Mouse (Mus musculus) embryo, embryonic 10.5 days (tissue): ENCODE measurements around the gene Pin1rt1.
A peak's percentile ranks its signal among the peaks of the same experiment; 100 is the strongest.

Source experiments
- DNase-seq: peaks from one replicate; pipeline ENCODE4 v3.0.0-alpha.2; 2015; ENCODE audit warnings: low spot score

Gene Pin1rt1

DNA sequence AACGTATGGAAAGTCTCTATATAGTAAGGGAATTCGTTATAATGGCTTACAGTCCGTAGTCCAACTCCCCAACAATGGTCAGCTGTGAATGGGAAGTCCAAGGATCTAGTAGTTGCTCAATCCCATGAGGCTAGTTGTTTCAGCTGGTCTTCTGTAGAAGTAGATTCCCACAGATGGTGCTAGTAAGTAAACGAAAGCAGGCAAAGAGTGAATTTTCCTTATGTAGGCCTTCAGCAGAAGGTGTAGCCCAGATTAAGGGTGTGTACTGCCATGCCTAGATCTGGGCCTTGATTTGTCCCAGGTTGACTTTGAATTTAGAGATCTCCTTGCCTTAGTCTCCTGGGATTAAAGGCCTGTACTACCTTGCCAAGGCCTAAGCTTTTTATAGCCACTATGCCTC is at the start of gene Pin1rt1:
TSS of gene Pin1rt1 (minus strand) at position 101 of the 400 bp plus-strand sequence.
- no peak for DNase-seq

DNA sequence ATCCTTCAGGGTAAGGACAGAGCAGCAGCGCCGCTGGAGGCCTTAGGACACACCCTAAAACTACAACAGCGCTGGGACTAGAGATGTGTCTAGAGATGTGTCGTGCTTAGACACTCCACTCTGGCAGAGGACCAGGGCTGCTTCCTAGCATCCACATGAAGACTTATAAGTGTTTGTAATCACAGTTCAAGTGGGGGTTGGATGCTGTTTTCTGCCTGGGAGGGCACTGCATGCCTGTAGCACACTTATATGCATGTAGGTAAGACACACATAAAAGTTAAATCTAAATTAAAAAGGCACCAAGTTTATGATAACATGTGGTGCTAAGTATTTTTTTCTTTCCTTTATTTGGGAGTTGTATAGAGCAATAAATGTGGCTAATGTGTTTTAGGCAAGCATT is 47.8 kb upstream of the Pin1rt1 start:
- DNase-seq: no peak

DNA sequence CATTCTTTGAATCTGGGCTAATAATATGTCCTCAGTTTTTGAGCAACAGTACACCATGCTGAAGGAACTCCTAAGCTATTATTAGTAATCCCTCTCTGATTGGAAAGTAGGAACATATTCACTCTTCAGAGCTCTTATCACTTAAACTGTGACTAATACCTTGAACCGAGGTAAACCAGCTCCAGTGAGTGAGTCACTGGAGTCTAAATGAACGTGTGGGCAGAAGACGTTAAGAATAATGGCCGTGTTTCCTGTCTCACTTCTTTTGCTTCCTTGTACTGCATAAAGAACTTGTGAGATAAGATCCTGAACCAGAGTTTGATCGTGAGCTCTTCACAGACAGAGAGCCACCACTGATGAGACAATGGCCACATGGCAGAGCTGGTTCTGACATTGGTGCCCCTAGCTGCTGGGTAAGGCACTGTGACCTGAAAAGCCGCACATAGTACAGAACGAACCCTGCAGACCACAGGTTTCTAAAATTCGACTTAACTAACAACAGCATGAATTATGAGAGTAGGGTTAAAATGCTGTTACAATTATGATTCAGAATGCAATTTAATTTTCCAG is 47.0 kb upstream of the Pin1rt1 start:
- DNase-seq: no peak

DNA sequence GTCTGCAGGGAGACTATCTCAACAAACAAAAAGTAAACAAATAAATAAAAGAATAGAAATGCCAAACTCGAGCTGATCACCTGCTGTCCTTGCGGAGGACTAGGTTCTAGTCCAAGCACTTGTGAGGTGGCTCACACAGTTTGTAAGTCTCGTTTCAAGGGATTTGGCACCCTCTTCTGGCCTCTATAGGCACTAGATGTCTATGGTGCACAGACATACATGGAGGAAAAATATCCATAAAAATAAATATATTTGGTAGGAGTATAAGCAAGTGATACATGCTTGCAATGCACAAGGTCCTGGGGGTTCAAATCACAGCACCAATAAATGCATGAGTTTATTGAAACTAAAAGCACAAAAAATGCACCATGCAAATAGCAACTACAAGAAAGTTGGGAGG is 34.4 kb upstream of the Pin1rt1 start:
- peak; percentile 49 for DNase-seq

DNA sequence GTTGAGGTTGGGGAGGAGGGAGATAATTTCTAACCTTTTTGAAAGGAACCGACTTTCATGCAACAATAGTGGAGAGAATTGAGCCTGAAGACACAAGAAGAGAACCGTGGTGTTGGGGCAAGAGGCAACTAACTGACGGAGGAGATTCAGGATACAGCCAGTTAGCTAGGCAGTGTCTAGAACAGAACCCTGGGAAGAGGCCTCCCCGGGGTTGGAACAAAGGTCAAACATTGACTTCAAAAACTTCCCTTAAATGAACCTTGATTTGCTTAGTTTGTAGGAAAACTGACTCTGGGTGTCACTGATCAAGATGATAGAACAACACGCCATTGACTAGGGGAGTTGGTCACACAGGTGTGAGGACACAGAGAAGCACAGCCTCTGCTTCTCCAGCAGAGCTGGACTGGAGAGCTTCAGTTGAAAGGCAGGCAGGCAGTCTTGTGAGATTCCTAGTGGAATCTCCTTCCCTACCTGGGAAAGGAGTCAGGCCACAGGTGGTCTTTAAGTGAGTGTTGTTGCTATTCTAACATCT is 32.5 kb upstream of the Pin1rt1 start:
- no peak for DNase-seq

DNA sequence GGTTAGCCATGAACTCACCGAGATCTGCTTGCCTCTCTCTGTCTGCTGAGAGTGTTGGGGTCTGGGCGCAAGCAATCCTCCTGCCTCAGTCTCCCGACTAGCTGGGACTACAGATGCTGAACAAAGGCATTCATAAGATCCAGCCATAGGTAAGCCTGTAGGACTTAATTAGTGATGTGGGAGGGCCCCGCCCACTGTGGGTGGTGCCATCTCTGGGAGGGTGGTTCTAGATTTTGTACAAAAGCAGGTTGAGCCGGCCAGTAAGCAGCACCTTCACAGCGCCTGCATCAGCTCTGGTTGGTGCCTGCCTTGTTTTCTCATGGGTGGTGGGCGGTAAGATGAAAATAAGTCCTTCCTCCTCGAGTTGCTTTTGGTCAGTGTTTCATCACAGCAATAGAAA is 30.1 kb upstream of the Pin1rt1 start:
- DNase-seq: no peak

DNA sequence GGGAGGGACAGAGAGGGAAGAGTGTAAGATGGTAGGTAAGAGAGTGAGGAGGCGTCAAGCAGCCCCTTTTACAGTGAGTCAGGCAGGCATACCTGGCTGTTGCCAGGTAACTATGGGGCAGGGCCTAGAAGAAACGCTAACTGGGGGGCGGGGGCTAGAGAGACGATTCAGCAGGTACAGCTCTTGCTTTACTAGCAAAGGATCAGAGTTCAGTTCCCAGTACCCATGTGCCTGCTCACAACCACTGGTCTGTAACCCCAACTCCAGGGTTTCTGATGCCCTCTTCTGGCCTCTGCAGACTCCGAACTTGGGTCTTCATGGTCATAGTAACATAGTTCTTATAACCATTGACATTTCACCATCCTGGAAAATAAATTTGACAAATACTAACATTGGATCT is 27.8 kb upstream of the Pin1rt1 start:
- DNase-seq: no peak

DNA sequence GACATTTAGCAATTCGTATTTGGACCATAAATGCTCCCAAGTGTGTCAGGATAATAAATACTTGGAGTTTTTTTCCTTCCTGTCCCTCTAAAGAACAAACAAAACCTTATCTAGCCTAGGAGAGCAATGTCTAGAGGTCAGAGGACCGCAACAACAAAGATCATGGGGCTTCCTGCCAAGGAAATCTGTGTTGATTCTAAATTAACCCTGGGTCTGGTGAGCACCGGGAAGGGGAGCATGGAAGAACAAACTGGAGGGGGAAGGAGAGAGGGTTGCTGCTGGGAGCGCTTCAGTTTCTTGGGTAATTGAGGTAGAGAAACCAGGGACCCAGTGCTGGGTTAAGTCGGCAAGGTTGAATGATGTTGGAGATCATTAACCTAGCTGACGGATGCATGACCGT is 27.0 kb upstream of the Pin1rt1 start:
- DNase-seq: peak; percentile 25

DNA sequence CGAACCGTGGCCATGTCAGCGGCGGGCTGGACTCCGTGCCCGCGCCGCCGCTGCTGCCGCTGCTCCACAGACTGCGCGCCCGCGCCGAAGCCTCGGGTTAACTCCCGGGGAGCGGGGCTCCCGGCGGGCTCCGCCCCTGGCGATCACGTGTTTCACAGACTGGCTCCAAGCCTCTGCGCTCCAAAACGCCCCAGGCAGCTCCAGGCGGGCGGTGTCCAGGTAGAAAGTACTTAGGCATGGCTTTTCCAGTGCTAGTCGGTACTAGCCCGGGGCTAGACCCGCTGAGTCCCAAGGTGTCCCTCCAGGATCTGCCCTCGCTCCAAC is 26.5 kb upstream of the Pin1rt1 start, which contains the start of gene Depdc7:
TSS of gene Depdc7 (minus strand) at position 138 of the 324 bp plus-strand sequence.
- DNase-seq: peak; percentile 87

DNA sequence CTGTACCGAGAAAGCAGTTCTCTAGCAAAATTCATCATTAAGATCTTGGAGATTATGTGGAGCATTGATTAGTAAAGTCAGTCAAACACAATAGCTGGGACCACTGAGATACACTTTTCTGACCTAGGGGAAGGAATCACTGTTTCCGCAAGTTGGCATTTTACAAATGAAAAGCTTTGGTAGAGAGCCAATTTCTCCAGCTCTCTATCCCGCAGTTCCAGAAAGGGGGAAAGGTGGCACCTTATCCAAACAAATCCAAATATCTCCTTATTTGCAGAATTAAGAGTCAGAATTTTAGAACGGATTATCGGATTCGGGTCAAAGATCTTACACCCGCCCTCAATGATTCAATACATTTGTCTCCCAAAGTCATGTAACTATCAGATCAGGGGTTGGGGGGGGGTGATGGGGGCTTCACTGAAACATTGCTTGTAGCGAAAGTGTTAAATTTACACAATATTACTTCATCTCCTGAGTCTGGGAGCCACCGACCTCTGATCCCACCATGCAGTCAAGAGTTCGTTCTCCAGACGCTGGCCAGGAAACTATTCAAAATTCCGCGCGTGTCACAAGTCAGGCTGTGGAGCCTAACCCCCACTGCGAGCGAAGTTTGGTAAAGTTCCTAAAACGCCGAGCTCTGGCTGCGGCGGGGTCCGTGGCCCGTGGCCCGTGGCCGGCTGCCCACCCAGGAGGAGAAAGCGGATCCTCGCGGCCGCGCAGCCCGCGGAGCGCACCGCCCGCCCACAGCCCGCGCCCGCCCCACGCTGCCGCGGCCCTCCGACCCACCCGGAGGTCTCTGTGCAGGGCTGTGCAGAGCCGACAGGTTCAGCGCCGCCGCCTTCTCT is 25.9 kb upstream of the Pin1rt1 start:
- DNase-seq: peak; percentile 53

DNA sequence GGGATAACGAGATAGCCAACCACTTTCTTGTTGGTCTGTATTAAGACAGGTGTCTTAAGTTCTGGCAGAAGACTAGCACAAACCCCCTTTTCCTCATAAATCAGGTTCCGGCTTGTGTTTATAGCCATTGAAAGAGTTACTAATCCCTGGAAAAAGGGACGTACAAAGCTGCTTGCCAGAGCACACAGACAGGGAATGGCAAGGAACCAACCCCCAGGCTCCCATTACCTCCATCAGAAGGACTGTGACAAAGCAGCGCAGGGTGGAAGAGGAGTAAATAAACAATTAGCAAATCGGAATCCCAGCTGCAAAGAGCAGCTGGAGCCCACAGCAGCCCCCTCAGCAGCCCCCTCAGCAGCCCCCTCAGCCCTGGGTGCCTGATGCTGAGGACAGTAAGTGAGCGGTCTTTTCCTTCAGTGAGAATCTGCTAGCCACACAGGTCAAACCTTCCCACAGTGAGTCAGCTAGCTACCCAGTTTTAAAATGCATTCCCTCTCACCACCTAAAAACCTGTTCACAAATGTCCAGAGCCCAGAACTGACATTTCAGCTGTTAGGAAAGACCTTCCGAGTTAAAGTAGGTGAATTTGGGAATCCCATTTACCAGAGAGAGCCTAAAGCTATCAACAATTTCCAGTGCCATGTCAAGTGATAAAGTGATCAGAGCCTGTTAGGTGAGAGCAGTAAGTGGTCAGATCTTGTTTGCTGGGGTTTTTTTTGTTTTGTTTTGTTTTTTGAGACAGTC is 25.0 kb upstream of the Pin1rt1 start:
- DNase-seq: peak; percentile 17

DNA sequence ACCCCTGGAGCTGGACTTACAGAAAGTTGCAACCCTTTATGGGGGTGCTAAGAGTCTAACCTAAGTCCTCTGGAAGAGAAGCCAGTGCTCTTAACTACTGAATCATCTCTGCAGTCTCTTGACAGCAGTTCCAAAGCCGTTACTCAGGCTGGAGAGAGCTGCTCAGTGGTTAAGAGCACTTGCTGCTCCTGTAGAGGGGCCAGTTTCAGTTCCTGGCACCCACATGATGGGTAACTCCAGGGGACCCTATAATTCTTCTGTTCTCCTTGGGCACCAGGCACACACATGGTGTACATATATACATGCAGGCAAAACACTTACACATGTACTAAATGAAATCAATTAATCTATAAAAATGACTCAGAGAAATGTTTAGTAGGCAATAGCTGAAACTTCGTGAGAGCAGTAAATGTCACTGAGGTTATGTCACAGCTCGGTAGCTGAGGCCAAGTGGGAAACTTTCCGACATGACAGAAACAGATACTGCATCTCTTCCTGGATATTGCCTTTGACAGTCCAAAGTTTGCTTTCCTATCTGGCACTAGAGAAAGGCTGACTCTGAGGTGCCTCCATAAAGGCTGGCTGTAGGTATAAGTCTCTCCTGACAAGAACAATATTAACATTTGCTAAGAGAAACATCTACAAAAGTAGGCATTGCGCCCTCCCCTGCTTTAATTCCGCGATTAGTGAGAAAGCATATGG is 24.2 kb upstream of the Pin1rt1 start:
- no peak for DNase-seq

DNA sequence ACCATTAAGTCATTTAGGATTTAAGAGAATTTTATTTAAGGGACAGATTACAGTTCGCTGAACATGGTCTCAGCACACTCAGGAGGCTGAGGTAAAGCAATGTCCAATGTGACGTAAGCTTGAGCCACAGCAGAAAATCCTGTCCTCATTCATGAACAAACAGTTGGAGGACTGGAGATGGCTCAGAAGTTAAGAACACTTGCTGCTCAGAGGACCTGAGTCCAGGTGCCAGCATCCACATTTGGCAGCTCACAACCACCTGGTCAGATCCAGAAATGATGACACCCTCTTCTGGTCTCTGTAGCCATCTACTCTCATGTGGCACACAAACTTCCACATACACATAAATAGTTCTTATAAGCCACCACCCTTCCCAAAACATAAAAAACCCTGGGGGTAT is 23.5 kb upstream of the Pin1rt1 start:
- no peak for DNase-seq

DNA sequence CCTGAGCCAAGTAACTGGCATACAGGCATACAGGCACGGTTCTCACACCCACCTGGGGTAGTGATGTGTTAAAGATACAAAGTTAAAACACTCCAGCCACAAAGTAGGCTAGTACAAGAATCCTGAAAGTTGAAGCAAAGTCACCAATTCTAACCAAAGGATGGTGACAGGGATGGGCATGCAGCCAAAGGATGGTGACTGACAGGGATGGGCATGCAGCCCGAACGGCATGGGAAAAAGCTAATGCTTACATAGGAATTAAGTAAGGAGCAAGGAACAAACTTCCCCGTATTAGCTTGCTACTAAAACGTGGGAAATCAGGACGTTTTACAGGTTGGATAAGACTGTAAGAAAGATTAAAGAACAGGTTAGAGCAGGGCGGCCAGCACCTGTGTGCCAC is 20.1 kb upstream of the Pin1rt1 start:
- no peak for DNase-seq

DNA sequence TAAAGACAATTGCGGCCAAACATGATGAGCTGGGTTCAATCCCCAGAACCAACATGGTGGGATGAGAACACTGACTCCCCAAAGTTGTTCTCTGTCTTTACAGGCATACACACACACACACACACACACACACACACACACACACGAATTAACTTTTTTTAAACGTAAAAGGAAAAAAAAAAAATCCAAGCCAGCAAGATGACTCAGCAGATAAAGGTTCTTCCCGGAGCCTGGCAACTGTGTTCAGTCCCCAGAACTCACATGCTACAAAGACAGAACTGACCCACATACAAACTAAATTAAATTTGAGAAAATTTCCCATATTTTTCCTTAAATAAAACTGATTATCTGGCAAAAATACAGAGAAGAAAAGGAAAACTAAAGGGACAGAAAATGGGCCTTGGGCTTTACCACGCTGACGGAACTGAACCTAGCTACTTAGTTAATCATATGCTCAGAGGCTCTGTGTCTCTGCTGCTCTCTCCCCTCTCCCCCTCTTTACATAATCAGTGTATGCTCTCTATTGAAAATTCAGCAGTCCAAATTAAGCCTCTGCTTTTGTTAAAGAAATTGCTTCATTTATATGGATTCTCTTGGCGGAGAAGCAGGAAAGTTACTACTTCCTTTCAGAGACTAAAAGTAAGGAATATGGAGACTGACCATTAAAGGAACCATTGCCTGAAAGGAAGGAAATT is 16.5 kb upstream of the Pin1rt1 start:
- DNase-seq: no peak

DNA sequence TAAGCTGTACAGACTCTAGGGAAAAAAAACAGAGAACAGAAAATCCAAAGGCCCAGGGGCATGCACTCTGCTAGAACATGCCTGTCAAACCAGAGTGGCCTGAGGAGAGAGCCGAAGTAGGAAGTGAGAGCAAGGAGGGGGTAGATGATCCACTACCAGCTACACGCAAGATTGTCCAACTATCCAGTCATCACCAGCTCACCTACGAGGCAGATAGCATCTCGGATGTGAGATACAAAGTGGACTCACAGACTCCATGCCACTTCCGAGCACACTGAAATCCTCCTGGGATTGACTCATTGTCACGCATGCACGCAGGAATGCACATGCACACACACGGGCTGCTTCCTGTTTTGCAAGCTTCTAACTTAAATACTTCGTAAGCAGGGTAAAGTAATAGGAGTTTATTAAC is 15.9 kb upstream of the Pin1rt1 start:
- no peak for DNase-seq

DNA sequence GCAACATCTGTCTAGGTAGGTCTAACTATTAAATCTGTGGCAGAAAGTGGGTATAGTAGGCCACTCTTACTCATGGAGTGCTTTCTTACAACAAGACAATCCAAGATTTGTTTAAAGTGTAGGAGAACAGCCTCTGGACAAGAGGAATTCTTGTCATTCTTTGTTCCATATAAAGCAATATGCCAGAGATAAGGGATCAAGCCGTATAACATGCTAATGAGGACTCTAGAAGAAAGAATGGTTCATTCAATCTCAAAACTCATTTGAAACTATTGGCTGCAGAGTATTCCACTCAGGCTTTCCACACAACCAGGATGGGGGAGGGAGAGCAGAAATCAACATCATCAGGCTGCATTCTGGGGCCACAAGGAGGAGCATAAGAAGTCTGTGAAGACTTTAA is 11.2 kb upstream of the Pin1rt1 start:
- DNase-seq: no peak

DNA sequence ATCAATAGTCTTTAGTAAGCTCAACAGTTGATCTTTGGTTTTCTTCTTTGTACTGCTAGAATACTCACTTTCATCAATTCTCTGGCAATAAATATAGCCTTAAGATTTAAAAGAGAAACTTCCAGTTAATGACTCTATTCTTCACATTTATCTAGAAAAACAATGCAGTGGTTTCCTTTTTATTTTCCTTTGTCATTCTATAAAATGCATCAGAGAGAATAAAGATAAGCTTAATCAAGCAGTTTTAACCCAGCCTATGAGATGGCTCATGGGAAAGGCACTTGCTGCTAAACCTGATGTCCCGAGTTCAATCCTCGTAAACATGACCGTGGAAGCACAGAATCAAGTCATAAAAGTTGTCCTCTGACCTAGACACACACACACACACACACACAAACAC is 5.8 kb upstream of the Pin1rt1 start:
- DNase-seq: no peak

DNA sequence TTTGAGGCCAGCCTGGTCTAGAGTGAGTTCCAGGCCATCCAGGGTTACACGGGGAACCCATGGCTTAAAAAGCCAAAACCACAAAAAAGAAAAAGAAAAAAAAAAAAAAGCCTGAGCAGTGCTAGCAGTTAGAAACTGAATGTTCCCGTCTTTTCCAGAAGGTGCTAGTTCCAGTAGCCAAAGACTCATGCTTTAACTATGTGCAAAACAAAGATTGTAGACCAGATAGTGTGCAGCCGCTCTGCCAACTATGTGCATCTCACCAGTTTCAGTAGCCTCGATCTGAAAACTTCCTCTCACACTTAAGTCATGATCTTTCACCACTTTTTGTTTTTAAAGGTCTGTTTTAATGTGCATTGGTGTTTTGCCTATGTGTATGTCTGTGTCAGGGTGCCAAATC is 1.6 kb upstream of the Pin1rt1 start:
- no peak for DNase-seq

DNA sequence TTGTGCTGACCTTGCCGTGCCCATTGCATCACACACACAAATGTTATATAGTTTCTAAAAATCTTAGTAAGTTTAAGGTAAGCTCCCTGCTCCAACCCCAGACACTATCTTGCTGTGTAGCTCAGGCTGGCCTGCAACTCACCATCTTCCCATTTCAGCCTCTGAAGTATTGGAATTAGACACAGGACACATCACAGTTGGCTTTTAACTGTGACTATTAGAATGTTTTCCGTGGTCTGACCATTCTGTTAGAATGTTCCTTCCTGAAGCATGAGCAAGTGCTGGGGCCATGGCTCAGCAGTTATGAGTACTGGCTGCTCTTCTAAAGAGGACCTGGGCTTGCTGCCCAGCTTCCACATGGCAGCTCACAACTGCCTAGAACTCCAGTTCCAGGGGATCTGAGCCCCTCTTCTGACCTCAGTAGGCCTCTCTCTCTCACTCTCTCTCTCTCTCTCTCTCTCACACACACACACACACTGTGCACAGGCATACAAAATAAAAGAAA is 1.1 kb upstream of the Pin1rt1 start:
- no peak for DNase-seq

DNA sequence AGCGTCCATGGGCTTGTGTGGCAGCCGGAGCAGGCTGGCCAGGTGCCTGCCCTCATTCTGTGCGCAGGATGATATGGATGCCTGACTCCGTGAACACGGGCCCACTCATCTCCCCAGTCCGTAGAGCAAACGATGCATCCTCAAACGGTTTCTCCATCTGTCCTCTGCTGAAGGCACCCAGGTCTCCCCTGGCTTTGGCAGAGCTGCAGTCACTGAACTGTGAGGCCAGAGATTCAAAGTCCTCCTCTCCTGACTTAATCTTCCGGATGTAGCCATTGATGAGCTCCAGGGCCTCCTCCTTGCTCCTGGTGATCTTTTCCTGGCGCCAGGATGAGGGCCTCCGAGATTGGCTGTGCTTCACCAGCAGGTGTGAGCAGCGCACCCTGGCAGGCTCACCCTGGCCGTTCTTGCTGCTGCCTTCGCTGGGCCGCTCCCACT is 1.9 kb downstream of the Pin1rt1 start:
- peak; percentile 5 for DNase-seq

DNA sequence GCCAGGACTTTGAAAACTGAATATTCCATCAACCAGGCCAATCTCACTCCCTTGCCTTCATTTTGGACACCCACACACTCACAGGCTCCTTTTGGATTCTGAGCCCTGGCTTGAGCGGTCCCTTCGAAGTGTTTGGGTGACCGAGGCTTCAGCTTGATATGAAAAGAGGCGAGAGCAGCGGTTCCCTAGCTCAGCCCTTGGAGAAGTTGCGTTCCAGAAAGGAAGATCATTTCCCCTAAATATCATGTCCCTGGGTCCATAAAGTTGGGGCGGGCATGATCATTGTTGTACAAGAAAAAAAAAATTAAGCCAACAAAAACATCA is 3.7 kb downstream of the Pin1rt1 start:
- peak; percentile 79 for DNase-seq
